Mouse (Mus musculus) cerebellum, adult 11-12 months (tissue): Measurements from ENCODE around the gene Tmc5.

Experiments
- DNase-seq: peaks from one replicate; pipeline ENCODE4 v3.0.0; 2022

Tmc5 gene

GRCm38 (mm10) chr7:118597201-118597600, at the start of gene Tmc5:
TSS of gene Tmc5 (plus strand) at chr7:118597297.
- DNase-seq: no peak

- DNase-seq: no peak
Observed at GRCm38 (mm10) chr7:118547451-118547850, 49.6 kb upstream of the Tmc5 start.

- no peak for DNase-seq
Observed at GRCm38 (mm10) chr7:118553881-118554280, 43.2 kb upstream of the Tmc5 start.

GRCm38 (mm10) chr7:118554290-118554689, 42.8 kb upstream of the Tmc5 start:
- DNase-seq: no peak

- DNase-seq: no peak
Observed at GRCm38 (mm10) chr7:118569121-118569543, 28.0 kb upstream of the Tmc5 start.

- DNase-seq: no peak
Observed at GRCm38 (mm10) chr7:118571350-118571749, 25.7 kb upstream of the Tmc5 start.

- no peak for DNase-seq
Observed at GRCm38 (mm10) chr7:118572039-118572438, 25.1 kb upstream of the Tmc5 start.

GRCm38 (mm10) chr7:118578269-118578668, 18.8 kb upstream of the Tmc5 start:
- DNase-seq: no peak

GRCm38 (mm10) chr7:118579938-118580337, 17.2 kb upstream of the Tmc5 start:
- DNase-seq: no peak

GRCm38 (mm10) chr7:118583821-118584220, 13.3 kb upstream of the Tmc5 start:
- no peak for DNase-seq

- DNase-seq: peak; percentile 81
Observed at GRCm38 (mm10) chr7:118584257-118584907, 12.7 kb upstream of the Tmc5 start, which contains the start of gene Tmc7. TSS of gene Tmc7 (minus strand) at chr7:118584736.

GRCm38 (mm10) chr7:118584926-118585325, 12.2 kb upstream of the Tmc5 start:
- no peak for DNase-seq

GRCm38 (mm10) chr7:118585856-118586255, 11.2 kb upstream of the Tmc5 start:
- peak; percentile 91 for DNase-seq

GRCm38 (mm10) chr7:118590726-118591305, 6.3 kb upstream of the Tmc5 start:
- no peak for DNase-seq

- DNase-seq: no peak
Observed at GRCm38 (mm10) chr7:118592146-118592545, 5.0 kb upstream of the Tmc5 start.

GRCm38 (mm10) chr7:118593567-118594407, 3.3 kb upstream of the Tmc5 start:
- DNase-seq: peak; percentile 52

GRCm38 (mm10) chr7:118594611-118595010, 2.5 kb upstream of the Tmc5 start:
- DNase-seq: no peak

GRCm38 (mm10) chr7:118595228-118595627, 1.9 kb upstream of the Tmc5 start:
- DNase-seq: peak; percentile 84

- DNase-seq: no peak
Observed at GRCm38 (mm10) chr7:118596271-118596670, 826 bp upstream of the Tmc5 start.

GRCm38 (mm10) chr7:118599954-118600631, 3.0 kb downstream of the Tmc5 start:
- DNase-seq: no peak

- DNase-seq: no peak
Observed at GRCm38 (mm10) chr7:118604842-118605241, 7.7 kb downstream of the Tmc5 start.

- no peak for DNase-seq
Observed at GRCm38 (mm10) chr7:118609815-118610214, 12.7 kb downstream of the Tmc5 start.

GRCm38 (mm10) chr7:118610721-118611120, 13.6 kb downstream of the Tmc5 start:
- DNase-seq: no peak
